Mouse (Mus musculus) midbrain, postnatal 0 days (tissue): ENCODE data around the gene Rdx. TPM values are rescaled to one million over a fixed set of nuclear protein-coding genes. Genes with fewer than 3 reads are reported as not detected.

Experiments used
- ATAC-seq: fragments of 200-750 bp; cut with Nextera tagmentation; 2 replicates; pipeline ENCODE4 v1.8.0; 2017; ENCODE audit warnings: moderate number of reproducible peaks, mild to moderate bottlenecking, moderate TSS enrichment, moderate library complexity; ENCODE audit not compliant: low FRiP score
- DNase-seq: peaks from one replicate; pipeline ENCODE4 v3.0.0-alpha.2; 2015; ENCODE audit warnings: low spot score
- H3K27ac ChIP-seq: fragments of 300-500 bp; sonication (generic); 2 replicates; pipeline ENCODE4 v1.5.1; 2014; ENCODE audit warnings: low read depth, mild to moderate bottlenecking, low read length, mixed read lengths
- H3K27me3 ChIP-seq: fragments of 300-500 bp; sonication (generic); 2 replicates; pipeline ENCODE4 v1.6.1; 2014; ENCODE audit warnings: low read length, control low read depth, mixed read lengths; ENCODE audit not compliant: insufficient read depth
- H3K36me3 ChIP-seq: fragments of 300-500 bp; sonication (generic); 2 replicates; pipeline ENCODE4 v1.6.1; 2014; ENCODE audit warnings: low read length, control low read depth, mixed read lengths; ENCODE audit not compliant: insufficient read depth
- H3K4me1 ChIP-seq: fragments of 300-500 bp; sonication (generic); 2 replicates; pipeline ENCODE4 v1.6.1; 2014; ENCODE audit warnings: mild to moderate bottlenecking, control low read depth, antibody characterized with exemption, low read length, mixed read lengths; ENCODE audit not compliant: insufficient read depth
- H3K4me2 ChIP-seq: fragments of 300-500 bp; sonication (generic); 2 replicates; pipeline ENCODE4 v1.6.1; 2014; ENCODE audit warnings: low read depth, mild to moderate bottlenecking, low read length, mixed read lengths; ENCODE audit not compliant: poor library complexity, severe bottlenecking
- H3K4me3 ChIP-seq: fragments of 300-500 bp; sonication (generic); 2 replicates; pipeline ENCODE4 v1.5.1; 2014; ENCODE audit warnings: low read depth, mild to moderate bottlenecking, low read length, moderate library complexity
- H3K9ac ChIP-seq: fragments of 300-500 bp; sonication (generic); replicated peaks from 2 replicates; pipeline ENCODE4 v1.6.1; 2014; ENCODE audit warnings: mild to moderate bottlenecking, low read length, moderate library complexity, mixed read lengths; ENCODE audit not compliant: poor library complexity, severe bottlenecking
- H3K9me3 ChIP-seq: fragments of 300-500 bp; sonication (generic); 2 replicates; pipeline ENCODE4 v1.6.1; 2016; ENCODE audit warnings: low read length, control low read depth
- CTCF ChIP-seq: IDR thresholded peaks from 2 replicates; pipeline ENCODE4 v1.5.1; 2016; ENCODE audit warnings: antibody characterized with exemption, mild to moderate bottlenecking
- WGBS: fragments of 180-500 bp; shearing (Covaris S2); extraction: QIAGEN DNeasy Blood & Tissue Kit; methylation state at CpG from one replicate; pipeline ENCODE4 v1.1.7; 2014; 5-methylcytosine and 5-hydroxymethylcytosine counted together
- polyA plus RNA-seq: library from polyadenylated mRNA; unstranded; fragments of >200 nt; fragmentation: Nextera tagmentation; extraction: Ambion mirVana; gene quantifications from 2 replicates; pipeline ENCODE4 v1.2.1, GENCODE M21; 2015
- total RNA-seq: library from RNA; depleted of rRNA; stranded (reverse); fragments of >200 nt; gene quantifications from 2 replicates; pipeline ENCODE4 v1.2.3, GENCODE M21; 2014

Gene Rdx
- total and polyA plus RNA-seq, 2 experiments from 2014 or later = 53.3 to 85.7 TPM

GRCm38 (mm10) chr9:52097386-52097785 is 50.4 kb downstream of the Rdx start:
- Histone ChIP-seq H3K4me1 (no peaks in the 10 kb centered on the region), H3K4me2 (no peak overlapping the region), H3K4me3 (no peak overlapping the region), H3K9me3 (no peaks in the 10 kb centered on the region), H3K36me3 (no peaks in the 10 kb centered on the region), H3K27ac (no peak overlapping the region), H3K9ac (no peak overlapping the region), H3K27me3 (no peaks in the 10 kb centered on the region)
- 11% methylated on average over 1 of the region's 1 CpGs for WGBS
- no peak for DNase-seq
- no peak for ATAC-seq
- no peak for TF ChIP-seq CTCF

GRCm38 (mm10) chr9:52098600-52098999 is 51.6 kb downstream of the Rdx start:
- ATAC-seq = peak; percentile 47; the same call in 1 of the 2 replicates
- no peaks in the 10 kb centered on the region for H3K4me1 ChIP-seq
- 2% methylated on average over 7 of the region's 7 CpGs for WGBS

GRCm38 (mm10) chr9:52100426-52100825 is 53.5 kb downstream of the Rdx start:
- Histone ChIP-seq H3K9ac (no peak overlapping the region), H3K4me1 (no peaks in the 10 kb centered on the region), H3K4me2 (no peak overlapping the region), H3K27me3 (no peaks in the 10 kb centered on the region), H3K9me3 (no peaks in the 10 kb centered on the region), H3K4me3 (no peak overlapping the region), H3K36me3 (no peaks in the 10 kb centered on the region), H3K27ac (no peak overlapping the region)
- TF ChIP-seq CTCF = no peak
- no peak for DNase-seq
- no peak for ATAC-seq
- 94% methylated on average over 14 of the region's 14 CpGs for WGBS

More at GRCm38 (mm10) chr9:52098600-52098999, 51.6 kb downstream of the Rdx start:
- Histone ChIP-seq H3K27me3 (no peaks in the 10 kb centered on the region), H3K4me3 (no peak overlapping the region), H3K4me2 (no peak overlapping the region), H3K9ac (no peak overlapping the region), H3K27ac (no peak overlapping the region), H3K9me3 (no peaks in the 10 kb centered on the region), H3K36me3 (no peaks in the 10 kb centered on the region)
- TF ChIP-seq CTCF = peak; percentile 95
- DNase-seq = peak; percentile 83

DNA sequence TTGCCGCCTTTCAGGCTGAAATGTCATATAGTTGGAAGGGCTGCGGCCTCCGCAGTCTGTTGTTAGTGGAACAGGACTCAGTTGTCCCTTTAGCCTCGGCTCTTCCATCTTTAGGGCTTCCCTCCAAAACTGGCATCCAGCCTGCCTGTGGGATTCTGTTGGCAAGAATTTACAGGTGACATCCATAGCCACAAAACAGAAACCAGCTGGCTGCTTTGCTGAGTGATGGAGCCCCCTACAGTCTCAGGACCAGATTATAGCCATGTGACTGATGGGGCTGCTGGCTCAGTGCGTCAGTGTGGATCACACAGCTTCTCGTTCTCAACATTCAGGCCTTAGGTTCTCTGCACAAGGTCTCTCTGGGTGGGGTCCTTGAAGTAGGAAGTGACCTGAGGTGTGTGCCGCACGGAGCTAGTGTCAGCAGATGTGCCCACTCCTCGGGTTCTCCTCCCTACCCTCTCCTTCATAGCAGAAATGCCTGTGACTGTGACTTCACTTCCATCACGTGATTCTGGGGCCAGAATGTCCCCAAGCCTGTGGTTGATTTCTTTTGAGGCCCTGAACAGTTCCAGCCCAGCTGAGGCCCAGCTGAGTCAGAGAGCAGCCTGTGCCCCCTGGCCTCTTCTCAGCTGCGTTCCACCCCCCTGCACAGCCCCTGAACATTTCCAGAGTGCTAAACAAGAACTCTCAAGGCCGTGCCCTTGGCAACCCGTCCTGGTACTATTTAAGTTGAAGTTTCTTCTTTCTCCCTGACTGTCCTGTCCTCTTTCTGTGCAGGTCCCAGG is 55.3 kb downstream of the Rdx start:
- Histone ChIP-seq H3K4me3 (no peak overlapping the region), H3K9ac (no peak overlapping the region), H3K4me2 (no peak overlapping the region), H3K27ac (0 out of 2 replicates have a peak overlapping the region, but pooled peaks have one; percentile 7), H3K36me3 (no peaks in the 10 kb centered on the region), H3K4me1 (no peaks in the 10 kb centered on the region), H3K9me3 (no peaks in the 10 kb centered on the region), H3K27me3 (no peaks in the 10 kb centered on the region)
- WGBS = 62% methylated on average over 13 of the region's 13 CpGs
- ATAC-seq = no peak; the same call in 1 of the 2 replicates
- peak; percentile 47 for TF ChIP-seq CTCF
- DNase-seq = peak; percentile 70

GRCm38 (mm10) chr9:52103448-52104224 is 56.7 kb downstream of the Rdx start:
- DNase-seq (no peak), ATAC-seq (no peak)
- Histone ChIP-seq H3K4me1 (no peaks in the 10 kb centered on the region), H3K9ac (no peak overlapping the region), H3K27me3 (no peaks in the 10 kb centered on the region), H3K9me3 (no peaks in the 10 kb centered on the region), H3K36me3 (no peaks in the 10 kb centered on the region), H3K27ac (no peak overlapping the region), H3K4me2 (no peak overlapping the region), H3K4me3 (no peak overlapping the region)
- no peak for TF ChIP-seq CTCF
- WGBS = 86% methylated on average over 9 of the region's 9 CpGs

DNA sequence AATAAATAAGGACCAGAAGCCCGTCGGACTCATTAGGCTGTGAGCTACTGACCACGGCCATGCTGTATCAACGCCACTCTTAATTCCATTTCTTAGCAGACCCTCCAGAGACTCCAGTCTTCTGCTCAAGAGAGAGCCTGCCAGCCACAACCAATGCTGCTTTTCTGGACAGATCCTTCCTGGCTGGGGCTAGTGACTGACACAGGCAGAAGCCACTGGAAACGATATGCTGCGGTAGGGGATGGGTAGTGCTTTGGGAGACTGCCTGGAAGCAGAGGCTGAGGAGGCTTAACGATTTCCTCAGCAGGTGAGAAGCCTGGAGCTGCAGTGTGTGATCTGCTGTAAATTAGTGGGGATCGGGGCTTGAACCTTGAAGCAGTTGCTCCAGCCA is 57.2 kb downstream of the Rdx start:
- Histone ChIP-seq H3K27ac (no peak overlapping the region), H3K9ac (no peak overlapping the region), H3K4me1 (no peaks in the 10 kb centered on the region), H3K4me3 (no peak overlapping the region), H3K4me2 (no peak overlapping the region), H3K27me3 (no peaks in the 10 kb centered on the region), H3K36me3 (no peaks in the 10 kb centered on the region), H3K9me3 (no peaks in the 10 kb centered on the region)
- DNase-seq (no peak), ATAC-seq (no peak)
- WGBS = 80% methylated on average over 8 of the region's 8 CpGs
- no peak for TF ChIP-seq CTCF
